Mouse (Mus musculus) testis, adult 2 months (tissue): ENCODE results near the gene Vsir. TPM values are rescaled to one million over a fixed set of nuclear protein-coding genes. Genes with fewer than 3 reads are reported as not detected.

Experiments used
- H3K27ac ChIP-seq: fragments of 200-500 bp; 2 replicates; pipeline ENCODE4 v1.5.1; 2012; ENCODE audit warnings: low read depth, low read length; ENCODE audit not compliant: control insufficient read depth, insufficient read depth
- H3K27me3 ChIP-seq: fragments of 200-500 bp; 2 replicates; pipeline ENCODE4 v1.6.1; 2012; ENCODE audit warnings: mild to moderate bottlenecking, low read length, moderate library complexity; ENCODE audit not compliant: control insufficient read depth, insufficient read depth
- H3K36me3 ChIP-seq: fragments of 200-500 bp; 2 replicates; pipeline ENCODE4 v1.6.1; 2012; ENCODE audit warnings: mild to moderate bottlenecking, low read length; ENCODE audit not compliant: control insufficient read depth, insufficient read depth
- H3K4me1 ChIP-seq: fragments of 200-500 bp; 2 replicates; pipeline ENCODE4 v1.6.1; 2012; ENCODE audit warnings: low read length; ENCODE audit not compliant: control insufficient read depth, insufficient read depth
- H3K4me3 ChIP-seq: fragments of 200-500 bp; 2 replicates; pipeline ENCODE4 v1.5.1; 2012; ENCODE audit warnings: low read depth, mild to moderate bottlenecking, low read length, moderate library complexity, mixed read lengths; ENCODE audit not compliant: control insufficient read depth
- CTCF ChIP-seq: fragments of 200-500 bp; IDR thresholded peaks from 2 replicates; pipeline ENCODE4 v1.5.1; 2012; ENCODE audit warnings: low read depth, mild to moderate bottlenecking, inconsistent platforms, low read length, moderate library complexity; ENCODE audit not compliant: control insufficient read depth, insufficient read depth, insufficient replicate concordance
- POLR2A ChIP-seq: fragments of 200-500 bp; IDR thresholded peaks from 2 replicates; pipeline ENCODE4 v1.6.1; 2012; ENCODE audit warnings: low read depth, mild to moderate bottlenecking, inconsistent platforms, low read length, moderate library complexity; ENCODE audit not compliant: control insufficient read depth
- polyA plus RNA-seq: library from polyadenylated mRNA; depleted of rRNA; stranded (reverse); fragments of >200 nt; gene quantifications from 2 replicates; pipeline ENCODE4 v1.2.3, GENCODE M21; 2012; rRNA removed

The Vsir gene
- 2.3 and 3.0 TPM in 2 replicates for polyA plus RNA-seq

- Histone ChIP-seq H3K4me1 (peaks cover 10% of the 10 kb centered on the region), H3K27ac (no peak within 1 kb of the TSS), H3K27me3 (no peaks in the 10 kb centered on the region), H3K36me3 (no peaks in the 10 kb centered on the region), H3K4me3 (peak within 1 kb of the TSS; percentile 68)
- TF ChIP-seq POLR2A: no peak
- peak; percentile 65 for TF ChIP-seq CTCF
Observed at GRCm38 (mm10) chr10:60346701-60347405, at the start of gene Vsir. TSS of gene Vsir (plus strand) at chr10:60346851.

GRCm38 (mm10) chr10:60299636-60300035 lies 47.0 kb upstream of the Vsir start:
- TF ChIP-seq CTCF (no peak), POLR2A (no peak)
- no peaks in the 10 kb centered on the region for H3K27me3 ChIP-seq
- H3K27ac ChIP-seq: no peak overlapping the region
- H3K4me1 ChIP-seq: no peaks in the 10 kb centered on the region
- H3K36me3 ChIP-seq: no peaks in the 10 kb centered on the region; the same call in 1 of the 2 replicates
- H3K4me3 ChIP-seq: no peak overlapping the region

GRCm38 (mm10) chr10:60303419-60303818 lies 43.2 kb upstream of the Vsir start:
- Histone ChIP-seq H3K27me3 (no peaks in the 10 kb centered on the region), H3K36me3 (no peaks in the 10 kb centered on the region; the same call in 1 of the 2 replicates), H3K4me1 (no peaks in the 10 kb centered on the region), H3K27ac (no peak overlapping the region), H3K4me3 (no peak overlapping the region)
- no peak for TF ChIP-seq CTCF
- TF ChIP-seq POLR2A: no peak

GRCm38 (mm10) chr10:60304854-60305628 lies 41.6 kb upstream of the Vsir start:
- Histone ChIP-seq H3K4me1 (no peaks in the 10 kb centered on the region), H3K27me3 (no peaks in the 10 kb centered on the region), H3K36me3 (no peaks in the 10 kb centered on the region), H3K27ac (no peak overlapping the region), H3K4me3 (no peak overlapping the region)
- TF ChIP-seq POLR2A: no peak
- TF ChIP-seq CTCF: peak; percentile 70; the same call in 1 of the 2 replicates

- Histone ChIP-seq H3K4me3 (no peak overlapping the region), H3K36me3 (no peaks in the 10 kb centered on the region), H3K4me1 (no peaks in the 10 kb centered on the region), H3K27me3 (no peaks in the 10 kb centered on the region), H3K27ac (no peak overlapping the region)
- TF ChIP-seq CTCF: no peak
- TF ChIP-seq POLR2A: no peak
Observed at GRCm38 (mm10) chr10:60310629-60311028, 36.0 kb upstream of the Vsir start.

GRCm38 (mm10) chr10:60313606-60314005 lies 33.0 kb upstream of the Vsir start:
- Histone ChIP-seq H3K36me3 (no peaks in the 10 kb centered on the region), H3K4me1 (no peaks in the 10 kb centered on the region), H3K27ac (no peak overlapping the region), H3K27me3 (no peaks in the 10 kb centered on the region), H3K4me3 (no peak overlapping the region)
- no peak for TF ChIP-seq POLR2A
- TF ChIP-seq CTCF: no peak

GRCm38 (mm10) chr10:60316166-60316565 lies 30.5 kb upstream of the Vsir start:
- no peak overlapping the region for H3K27ac ChIP-seq
- no peaks in the 10 kb centered on the region for H3K36me3 ChIP-seq
- no peaks in the 10 kb centered on the region for H3K27me3 ChIP-seq
- no peaks in the 10 kb centered on the region for H3K4me1 ChIP-seq
- no peak overlapping the region for H3K4me3 ChIP-seq
- TF ChIP-seq CTCF (no peak), POLR2A (no peak)
